Mouse (Mus musculus) liver, adult 2 months (tissue): ENCODE data around the gene Hpn.

Source experiments
- CTCF ChIP-seq: fragments of 200-500 bp; IDR thresholded peaks from 2 replicates; pipeline ENCODE4 v1.5.1; 2011; ENCODE audit warnings: low read depth, low read length, control low read depth
- POLR2A ChIP-seq: fragments of 200-500 bp; IDR thresholded peaks from 2 replicates; pipeline ENCODE4 v1.6.1; 2011; ENCODE audit warnings: low read length, control low read depth; ENCODE audit not compliant: insufficient read depth; ENCODE audit errors: extremely low read depth

GRCm38 (mm10) chr7:31079670-31080069 lies 35.4 kb downstream of the Hpn start:
- TF ChIP-seq CTCF = no peak
- TF ChIP-seq POLR2A = no peak
